Mouse (Mus musculus) heart, postnatal 0 days (tissue): ENCODE measurements around the gene Pax5. TPM values are rescaled to one million over a fixed set of nuclear protein-coding genes. Genes with fewer than 3 reads are reported as not detected.

Experiments
- ATAC-seq: fragments of 200-750 bp; cut with Nextera tagmentation; 2 replicates; pipeline ENCODE4 v1.8.0; 2017; ENCODE audit warnings: low read depth, moderate number of reproducible peaks, moderate library complexity; ENCODE audit not compliant: insufficient read depth
- DNase-seq: peaks from one replicate; pipeline ENCODE4 v3.0.0-alpha.2; 2016; ENCODE audit warnings: low spot score
- H3K27ac ChIP-seq: fragments of 300-500 bp; sonication (generic); 2 replicates; pipeline ENCODE4 v1.5.1; 2014; ENCODE audit warnings: low read depth, mild to moderate bottlenecking
- H3K27me3 ChIP-seq: fragments of 300-500 bp; sonication (generic); 2 replicates; pipeline ENCODE4 v1.6.1; 2014; ENCODE audit warnings: low read length, mixed read lengths; ENCODE audit not compliant: control insufficient read depth, insufficient read depth
- H3K36me3 ChIP-seq: fragments of 300-500 bp; sonication (generic); replicated peaks from 2 replicates; pipeline ENCODE4 v1.6.1; 2014; ENCODE audit warnings: low read length, mixed read lengths; ENCODE audit not compliant: control insufficient read depth, insufficient read depth
- H3K4me1 ChIP-seq: fragments of 300-500 bp; sonication (generic); 2 replicates; pipeline ENCODE4 v1.6.1; 2014; ENCODE audit warnings: antibody characterized with exemption; ENCODE audit not compliant: control insufficient read depth, insufficient read depth
- H3K4me2 ChIP-seq: fragments of 300-500 bp; sonication (generic); 2 replicates; pipeline ENCODE4 v1.6.1; 2014; ENCODE audit warnings: low read depth, mild to moderate bottlenecking, low read length, moderate library complexity
- H3K4me3 ChIP-seq: fragments of 300-500 bp; sonication (generic); 2 replicates; pipeline ENCODE4 v1.5.1; 2014; ENCODE audit warnings: low read depth, low read length
- H3K9ac ChIP-seq: fragments of 300-500 bp; sonication (generic); replicated peaks from 2 replicates; pipeline ENCODE4 v1.6.1; 2014; ENCODE audit warnings: low read depth, low read length, mixed read lengths
- H3K9me3 ChIP-seq: fragments of 300-500 bp; sonication (generic); replicated peaks from 2 replicates; pipeline ENCODE4 v1.6.1; 2016; ENCODE audit warnings: low read length; ENCODE audit not compliant: control insufficient read depth
- CTCF ChIP-seq: IDR thresholded peaks from 2 replicates; pipeline ENCODE4 v1.5.1; 2016; ENCODE audit warnings: antibody characterized with exemption, control low read depth, low read depth
- EP300 ChIP-seq: IDR thresholded peaks from 2 replicates; pipeline ENCODE4 v1.6.1; 2016; ENCODE audit warnings: antibody characterized with exemption, low read depth
- WGBS: fragments of 180-500 bp; shearing (Covaris S2); extraction: QIAGEN DNeasy Blood & Tissue Kit; methylation state at CpG from one replicate; pipeline ENCODE4 v1.1.7; 2014; 5-methylcytosine and 5-hydroxymethylcytosine counted together
- polyA plus RNA-seq: library from polyadenylated mRNA; unstranded; fragments of >200 nt; fragmentation: Nextera tagmentation; extraction: Ambion mirVana; gene quantifications from 2 replicates; pipeline ENCODE4 v1.2.1, GENCODE M21; 2015
- total RNA-seq: library from RNA; depleted of rRNA; stranded (reverse); fragments of >200 nt; gene quantifications from 2 replicates; pipeline ENCODE4 v1.2.3, GENCODE M21; 2014; ENCODE audit warnings: low replicate concordance

Pax5 gene
- total and polyA plus RNA-seq, 2 experiments from 2014 or later = not detected

DNA sequence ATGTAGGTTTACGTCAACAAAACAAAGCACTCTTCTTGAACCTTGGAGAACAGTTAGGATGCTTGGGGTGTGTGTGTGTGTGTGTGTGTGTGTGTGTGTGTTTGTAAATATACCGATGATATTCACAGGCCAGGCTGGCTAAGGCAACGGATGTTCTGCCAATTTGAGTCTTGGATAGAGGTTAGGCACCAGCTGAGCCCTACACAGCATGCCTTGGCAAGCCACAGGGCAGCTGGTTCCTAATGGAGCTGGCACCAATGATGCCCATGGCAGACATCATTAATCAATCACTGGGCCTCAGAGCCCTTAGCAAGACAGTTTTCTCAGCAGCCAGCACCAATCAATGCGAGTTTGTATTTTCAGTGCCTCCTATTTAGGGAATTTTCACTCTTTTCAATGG lies 173.5 kb downstream of the Pax5 start:
- Histone ChIP-seq H3K27me3 (0 out of 2 replicates have a peak, but pooled peaks cover 3% of the 10 kb centered on the region), H3K9me3 (no peaks in the 10 kb centered on the region), H3K4me2 (no peak overlapping the region), H3K4me3 (no peak overlapping the region), H3K9ac (no peak overlapping the region), H3K4me1 (no peaks in the 10 kb centered on the region), H3K36me3 (no peaks in the 10 kb centered on the region), H3K27ac (no peak overlapping the region)
- TF ChIP-seq CTCF = no peak
- TF ChIP-seq EP300 = no peak
- 73% methylated on average over 4 of the region's 4 CpGs for WGBS
- ATAC-seq (no peak), DNase-seq (no peak)

DNA sequence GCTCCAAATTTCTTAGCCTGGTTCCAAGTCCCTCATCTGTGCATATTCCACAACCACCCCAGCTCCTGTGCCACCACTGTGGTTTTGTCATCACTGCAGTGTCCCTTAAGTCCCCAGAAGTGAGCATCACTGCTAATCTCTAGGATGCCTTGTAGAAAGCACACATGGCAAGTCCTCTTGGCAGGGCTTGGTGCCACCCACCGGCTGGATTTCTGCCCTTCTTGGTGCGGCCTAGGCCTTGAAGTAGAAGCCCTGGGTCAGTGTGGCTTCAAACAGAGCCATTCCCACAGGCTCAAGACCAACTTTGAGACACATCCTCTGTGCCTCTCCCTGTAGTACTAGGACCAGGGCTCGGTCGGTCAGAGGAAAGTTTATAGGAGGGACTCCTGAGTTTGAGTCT lies 174.6 kb downstream of the Pax5 start:
- 76% methylated on average over 4 of the region's 4 CpGs for WGBS
- ATAC-seq = no peak
- Histone ChIP-seq H3K27me3 (0 out of 2 replicates have a peak, but pooled peaks cover 3% of the 10 kb centered on the region), H3K4me2 (no peak overlapping the region), H3K36me3 (no peaks in the 10 kb centered on the region), H3K9me3 (no peaks in the 10 kb centered on the region), H3K9ac (no peak overlapping the region), H3K27ac (no peak overlapping the region), H3K4me3 (no peak overlapping the region), H3K4me1 (no peaks in the 10 kb centered on the region)
- TF ChIP-seq EP300 (no peak), CTCF (no peak)
- no peak for DNase-seq

DNA sequence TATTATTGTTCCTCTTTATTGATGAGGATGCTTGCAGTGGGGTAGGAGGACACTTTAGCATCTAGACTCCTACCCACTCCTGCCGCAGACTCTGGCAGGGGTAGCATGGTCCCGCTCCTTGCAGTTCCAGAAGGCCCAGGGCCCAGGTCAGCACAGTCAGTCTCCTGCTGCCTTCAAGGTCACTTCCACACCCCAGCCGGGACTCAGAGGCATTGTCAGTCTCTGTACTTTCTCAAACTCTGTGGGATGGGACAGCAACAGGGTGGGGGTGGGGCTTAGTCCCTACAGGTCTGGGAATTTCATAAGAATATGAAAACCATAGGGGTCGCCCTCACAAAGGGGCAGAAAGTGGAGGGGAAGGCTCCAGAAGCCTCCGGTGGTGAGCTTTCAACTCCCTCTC lies 177.0 kb downstream of the Pax5 start:
- DNase-seq = no peak
- 55% methylated on average over 5 of the region's 5 CpGs for WGBS

GRCm38 (mm10) chr4:44532731-44533130 lies 177.6 kb downstream of the Pax5 start:
- 70% methylated on average over 5 of the region's 5 CpGs for WGBS

More for the DNA sequence above, 177.0 kb downstream of the Pax5 start:
- no peak for TF ChIP-seq CTCF
- TF ChIP-seq EP300 = no peak
- Histone ChIP-seq H3K4me2 (no peak overlapping the region), H3K27me3 (0 out of 2 replicates have a peak, but pooled peaks cover 3% of the 10 kb centered on the region), H3K9me3 (no peaks in the 10 kb centered on the region), H3K27ac (no peak overlapping the region), H3K4me3 (no peak overlapping the region), H3K36me3 (no peaks in the 10 kb centered on the region), H3K9ac (no peak overlapping the region), H3K4me1 (no peaks in the 10 kb centered on the region)
- no peak for ATAC-seq

DNA sequence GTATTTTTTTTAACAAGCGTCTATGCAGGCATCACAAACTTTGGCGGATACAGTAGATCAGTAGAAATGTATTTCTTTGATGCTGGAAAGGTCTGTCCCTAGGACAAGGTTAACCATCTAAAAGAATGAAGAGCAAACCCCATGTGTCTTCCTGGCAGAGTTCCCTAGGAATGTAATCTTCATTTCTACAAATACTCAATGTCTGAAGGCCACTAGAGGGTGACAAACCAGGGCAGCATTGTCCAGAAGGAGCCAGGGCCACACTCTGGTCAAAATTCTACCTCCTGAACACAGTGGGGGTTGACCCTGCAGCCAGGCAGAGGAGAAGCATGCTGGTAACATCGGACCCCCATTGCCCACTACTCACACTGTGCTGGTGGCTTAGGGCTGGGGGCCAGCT lies 185.0 kb downstream of the Pax5 start:
- ATAC-seq (no peak), DNase-seq (no peak)
- 73% methylated on average over 3 of the region's 3 CpGs for WGBS
- no peaks in the 10 kb centered on the region for H3K27me3 ChIP-seq
- no peak overlapping the region for H3K4me2 ChIP-seq
- TF ChIP-seq EP300 = no peak
- TF ChIP-seq CTCF = peak; percentile 14; the same call in 1 of the 2 replicates
- H3K27ac ChIP-seq = no peak overlapping the region
- H3K4me3 ChIP-seq = no peak overlapping the region
- no peaks in the 10 kb centered on the region for H3K4me1 ChIP-seq
- no peaks in the 10 kb centered on the region for H3K9me3 ChIP-seq
- no peak overlapping the region for H3K9ac ChIP-seq
- no peaks in the 10 kb centered on the region for H3K36me3 ChIP-seq

More at GRCm38 (mm10) chr4:44532731-44533130, 177.6 kb downstream of the Pax5 start:
- DNase-seq = no peak
- H3K27me3 ChIP-seq = 0 out of 2 replicates have a peak, but pooled peaks cover 3% of the 10 kb centered on the region
- H3K4me2 ChIP-seq = no peak overlapping the region
- no peaks in the 10 kb centered on the region for H3K36me3 ChIP-seq
- no peak for ATAC-seq
- no peak for TF ChIP-seq CTCF
- no peak for TF ChIP-seq EP300
- H3K27ac ChIP-seq = no peak overlapping the region
- no peak overlapping the region for H3K4me3 ChIP-seq
- H3K9me3 ChIP-seq = no peaks in the 10 kb centered on the region
- no peaks in the 10 kb centered on the region for H3K4me1 ChIP-seq
- no peak overlapping the region for H3K9ac ChIP-seq

- Histone ChIP-seq H3K4me2 (no peak overlapping the region), H3K9me3 (no peaks in the 10 kb centered on the region), H3K36me3 (no peaks in the 10 kb centered on the region), H3K27ac (no peak overlapping the region), H3K4me3 (no peak overlapping the region), H3K9ac (no peak overlapping the region), H3K27me3 (no peaks in the 10 kb centered on the region), H3K4me1 (no peaks in the 10 kb centered on the region)
- TF ChIP-seq CTCF (no peak), EP300 (no peak)
- ATAC-seq (no peak), DNase-seq (no peak)
- 71% methylated on average over 11 of the region's 11 CpGs for WGBS
Measured at GRCm38 (mm10) chr4:44518923-44519322, 191.4 kb downstream of the Pax5 start.
